Mouse (Mus musculus) large intestine, adult 2 months (tissue): ENCODE measurements around the gene Cyp26a1. TPM values are rescaled to one million over a fixed set of nuclear protein-coding genes. Genes with fewer than 3 reads are reported as not detected.

ENCODE experiments used
- DNase-seq: peaks from one replicate; pipeline ENCODE4 v3.0.0-alpha.2; 2012; ENCODE audit warnings: low read depth, low spot score
- WGBS: fragments of 180-500 bp; shearing (Covaris S2); methylation state at CpG from one replicate; pipeline ENCODE4 v1.1.7; 2018; 5-methylcytosine and 5-hydroxymethylcytosine counted together
- polyA plus RNA-seq: library from polyadenylated mRNA; depleted of rRNA; stranded (reverse); fragments of >200 nt; gene quantifications from 2 replicates; pipeline ENCODE4 v1.2.3, GENCODE M21; 2012

Gene Cyp26a1
- polyA plus RNA-seq, 1 experiment = not detected

- 7% methylated on average over 22 of the region's 22 CpGs for WGBS
- DNase-seq = no peak
Measured at GRCm38 (mm10) chr19:37696603-37697334, 829 bp upstream of the Cyp26a1 start.

GRCm38 (mm10) chr19:37697335-37697636 is 312 bp upstream of the Cyp26a1 start:
- WGBS = 3% methylated on average over 18 of the region's 18 CpGs
- no peak for DNase-seq

- DNase-seq = no peak
- WGBS = 2% methylated on average over 63 of the region's 63 CpGs
Measured at GRCm38 (mm10) chr19:37698273-37699160, 919 bp downstream of the Cyp26a1 start.

- WGBS = 21% methylated on average over 9 of the region's 9 CpGs
- DNase-seq = no peak
Measured at GRCm38 (mm10) chr19:37699711-37700110, 2.1 kb downstream of the Cyp26a1 start.

GRCm38 (mm10) chr19:37702377-37703076 is 4.9 kb downstream of the Cyp26a1 start:
- WGBS = 70% methylated on average over 21 of the region's 21 CpGs
- DNase-seq = no peak

GRCm38 (mm10) chr19:37703902-37704509 is 6.4 kb downstream of the Cyp26a1 start:
- DNase-seq = no peak
- WGBS = 4% methylated on average over 3 of the region's 3 CpGs

- DNase-seq = no peak
- WGBS = 85% methylated on average over 5 of the region's 5 CpGs
Measured at GRCm38 (mm10) chr19:37705722-37706121, 8.1 kb downstream of the Cyp26a1 start.

GRCm38 (mm10) chr19:37714681-37715080 is 17.1 kb downstream of the Cyp26a1 start:
- WGBS = 52% methylated on average over 10 of the region's 10 CpGs
- no peak for DNase-seq

- DNase-seq = no peak
- WGBS = 41% methylated on average over 1 of the region's 1 CpGs
Measured at GRCm38 (mm10) chr19:37715980-37716379, 18.4 kb downstream of the Cyp26a1 start.

GRCm38 (mm10) chr19:37716524-37717175 is 19.1 kb downstream of the Cyp26a1 start:
- no peak for DNase-seq
- 72% methylated on average over 12 of the region's 12 CpGs for WGBS

- WGBS = 37% methylated on average over 1 of the region's 1 CpGs
- no peak for DNase-seq
Measured at GRCm38 (mm10) chr19:37719166-37719565, 21.6 kb downstream of the Cyp26a1 start.

- 94% methylated on average over 5 of the region's 5 CpGs for WGBS
- no peak for DNase-seq
Measured at GRCm38 (mm10) chr19:37724591-37724990, 27.0 kb downstream of the Cyp26a1 start.

- DNase-seq = no peak
- WGBS = 86% methylated on average over 7 of the region's 7 CpGs
Measured at GRCm38 (mm10) chr19:37726585-37726984, 29.0 kb downstream of the Cyp26a1 start.

GRCm38 (mm10) chr19:37727366-37727765 is 29.8 kb downstream of the Cyp26a1 start:
- WGBS = 97% methylated on average over 2 of the region's 2 CpGs
- DNase-seq = no peak

- DNase-seq = no peak
- 78% methylated on average over 8 of the region's 8 CpGs for WGBS
Measured at GRCm38 (mm10) chr19:37735426-37735825, 37.8 kb downstream of the Cyp26a1 start.

- 88% methylated on average over 3 of the region's 3 CpGs for WGBS
- DNase-seq = no peak
Measured at GRCm38 (mm10) chr19:37738575-37738974, 41.0 kb downstream of the Cyp26a1 start.

GRCm38 (mm10) chr19:37740043-37740442 is 42.4 kb downstream of the Cyp26a1 start:
- 32% methylated on average over 7 of the region's 7 CpGs for WGBS
- DNase-seq = no peak
